Mouse (Mus musculus) bone marrow macrophage, adult 2 months (primary cell): ENCODE results near the gene Midn.

ENCODE experiments used
- CTCF ChIP-seq: IDR thresholded peaks from 2 replicates; pipeline ENCODE4 v1.5.1; 2012; ENCODE audit warnings: low read depth, mild to moderate bottlenecking, low read length, moderate library complexity
- POLR2A ChIP-seq: IDR thresholded peaks from 2 replicates; pipeline ENCODE4 v1.6.1; 2012; ENCODE audit warnings: mild to moderate bottlenecking, low read depth, low read length, borderline replicate concordance

GRCm38 (mm10) chr10:80139975-80140665 lies 8.0 kb upstream of the Midn start:
- no peak for TF ChIP-seq POLR2A
- TF ChIP-seq CTCF, result no peak
